Mouse (Mus musculus) cortical plate, adult 2 months (tissue): ENCODE measurements around the gene Itpr1.
A peak's percentile ranks its signal among the peaks of the same experiment; 100 is the strongest.

Source experiments
- CTCF ChIP-seq: fragments of 200-500 bp; IDR thresholded peaks from 2 replicates; pipeline ENCODE4 v1.5.1; 2011; ENCODE audit warnings: mild to moderate bottlenecking, control low read depth, low read length; ENCODE audit not compliant: insufficient read depth; ENCODE audit errors: extremely low read depth
- POLR2A ChIP-seq: fragments of 200-500 bp; IDR thresholded peaks from 2 replicates; pipeline ENCODE4 v1.6.1; 2011; ENCODE audit warnings: mild to moderate bottlenecking, low read length, control low read depth; ENCODE audit not compliant: insufficient read depth; ENCODE audit errors: extremely low read depth

GRCm38 (mm10) chr6:108426789-108427188, 213.9 kb downstream of the Itpr1 start:
- TF ChIP-seq POLR2A (no peak), CTCF (peak; percentile 64)
